Mouse (Mus musculus) CD4-positive naive resting alpha-beta T cell, adult 76 days (primary cell): ENCODE results near the gene Lyve1. TPM values are rescaled to one million over a fixed set of nuclear protein-coding genes. Genes with fewer than 3 reads are reported as not detected.

ENCODE experiments used
- total RNA-seq: library from RNA; stranded (reverse); gene quantifications from one replicate; pipeline ENCODE4 v1.2.4, GENCODE M21; 2023

The Lyve1 gene
- total RNA-seq = not detected

DNA sequence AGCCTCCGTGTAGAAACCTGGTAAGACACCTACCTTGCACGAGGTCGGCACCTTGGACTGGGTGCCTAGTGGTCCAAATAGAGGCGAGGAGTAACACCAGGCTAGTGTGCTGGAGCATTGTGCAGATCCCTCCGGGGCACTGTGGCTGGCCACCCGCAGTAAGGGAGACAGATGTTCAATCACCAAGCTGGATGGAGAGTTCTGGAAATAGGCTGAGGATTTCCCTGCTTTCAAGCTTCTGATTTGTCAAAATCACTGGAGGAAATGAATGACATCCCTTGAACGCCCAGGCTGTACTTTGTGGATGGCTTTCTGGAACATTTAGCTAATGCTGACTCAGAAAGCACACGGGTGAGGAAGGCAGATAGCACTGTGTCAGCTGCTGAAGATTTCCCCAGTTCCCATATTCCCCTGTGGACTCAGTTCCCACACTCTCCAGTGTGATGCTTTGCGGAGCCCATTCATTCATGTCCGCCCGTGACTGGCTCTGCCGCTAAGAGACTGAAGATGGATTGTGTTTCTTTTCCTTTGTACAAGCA lies at the start of gene Lyve1:
Lyve1 (minus strand) TSS at position 489 of the 539 bp plus-strand sequence.

DNA sequence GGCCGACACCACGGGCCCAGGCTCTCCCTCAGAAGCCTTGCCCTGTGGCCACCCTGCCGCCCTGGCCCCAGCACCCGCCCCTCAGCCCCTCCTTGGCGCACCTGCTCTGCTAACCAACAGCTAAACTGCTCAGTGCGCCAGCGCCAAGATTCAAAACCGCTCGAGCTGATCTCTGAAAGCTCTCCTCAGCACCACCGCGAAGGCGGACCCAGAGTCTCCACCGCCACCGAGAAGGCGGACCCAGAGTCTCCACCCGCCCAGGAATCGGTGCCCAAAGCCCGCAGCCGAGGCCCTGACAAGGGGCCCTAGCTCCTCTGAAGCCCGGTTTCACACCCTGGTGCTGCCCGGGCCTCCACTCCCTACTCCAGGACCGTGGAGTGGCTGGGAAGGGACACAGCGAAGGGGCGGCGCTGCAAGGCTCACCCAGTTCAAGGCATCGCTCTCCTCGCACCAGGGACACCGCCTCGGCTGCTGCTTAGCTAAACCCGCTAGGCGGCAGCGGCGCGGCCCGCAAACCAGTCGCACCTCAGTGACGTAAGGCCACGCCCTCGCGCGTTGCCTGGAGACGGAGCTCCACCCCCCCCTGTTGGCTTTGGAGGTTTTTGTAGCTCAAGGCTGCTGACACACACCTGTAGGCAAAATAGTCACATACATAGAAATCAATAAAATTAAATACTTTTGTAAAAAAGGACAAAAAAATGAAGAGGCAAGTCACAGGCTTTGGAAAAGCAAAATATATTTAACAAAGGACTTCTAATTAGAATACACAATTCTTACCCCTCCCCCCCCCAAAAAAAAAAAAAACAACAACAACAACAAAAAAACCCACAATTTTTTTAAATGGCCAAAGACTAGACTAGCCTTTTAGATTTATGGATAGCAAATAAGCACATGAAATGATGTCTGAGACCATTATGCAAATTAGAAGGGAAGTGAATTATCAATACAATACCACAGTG lies 18.8 kb downstream of the Lyve1 start, which contains the start of gene Rnf141:
Rnf141 (minus strand) TSS at position 542 of the 959 bp plus-strand sequence.

Other genes with a start within 250 kb of the Lyve1 start
- gene Sbf2, start 248.3 kb downstream of the Lyve1 start, total RNA-seq = 11.4 TPM
- gene Adm, start 235.6 kb downstream of the Lyve1 start, total RNA-seq = 3.1 TPM
- 14.3 TPM for gene Ampd3, start 95.0 kb downstream of the Lyve1 start, total RNA-seq
- 19.2 TPM for gene Rnf141, start 18.8 kb downstream of the Lyve1 start, total RNA-seq
- gene Mrvi1, start 119.2 kb upstream of the Lyve1 start, total RNA-seq = 5.3 TPM
- gene Ctr9, start 165.7 kb upstream of the Lyve1 start, total RNA-seq = 45.6 TPM
- 1,360 TPM for gene Eif4g2, start 219.8 kb upstream of the Lyve1 start, total RNA-seq